Mouse (Mus musculus): ENCODE measurements at regions not wholly inside any gene's neighbourhood (a gene's known extent, or its start where the extent isn't known, plus 50 kb on each side); places are given as distances from the start of the nearest gene placed in this dataset.

DNA sequence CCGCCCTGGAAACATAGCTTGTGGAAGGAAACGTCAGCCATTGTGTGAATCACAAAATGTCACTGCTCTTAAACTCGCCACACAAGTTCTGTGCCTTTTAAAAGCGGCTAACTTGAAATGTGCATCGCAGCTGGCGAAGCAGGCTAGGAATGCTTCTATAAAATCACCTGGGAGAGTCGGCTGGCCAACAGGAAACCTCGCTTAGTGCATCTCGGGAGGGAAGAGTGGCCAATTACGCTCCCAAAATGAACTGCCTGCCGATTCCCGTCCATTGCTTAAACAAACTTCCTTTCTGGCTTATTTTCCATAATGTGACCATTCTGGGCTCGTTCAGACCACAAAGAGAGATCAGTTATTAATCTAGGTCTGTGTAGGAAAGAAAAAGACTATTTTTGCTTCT lies 119.7 kb upstream of the Plcz1 start:
- in situ Hi-C loops (cut with MboI; ENCODE audit: low sequenced_read_pairs in 2 of 2, unreplicated experiment in 2 of 2) = no loop called here
- no peak for DNase-seq (ENCODE audit: low read depth, low spot score)
- Histone ChIP-seq H3K36me3 (ENCODE audit: control insufficient read depth, insufficient read depth, low read length, poor library complexity, severe bottlenecking) (no peaks in the 10 kb centered on the region), H3K4me1 (ENCODE audit: control insufficient read depth in 2 of 2, insufficient read depth in 2 of 2, low read length in 2 of 2, poor library complexity in 1 of 2) (peaks cover 1 to 3% of the 10 kb centered on the region in 2 experiments; a peak in 1 of 4 replicates), H3K27ac (ENCODE audit: insufficient read depth, low read depth, low read length, poor library complexity, severe bottlenecking) (no peak overlapping the region), H3K4me3 (ENCODE audit: insufficient read depth in 1 of 2, low read depth in 1 of 2, low read length in 2 of 2, poor library complexity in 1 of 2, severe bottlenecking in 1 of 2) (no peak overlapping the region), H3K9me3 (ENCODE audit: control insufficient read depth, insufficient read depth, low read depth, low read length) (no peaks in the 10 kb centered on the region), H3K9ac (ENCODE audit: insufficient read depth, low read depth, low read length, poor library complexity, severe bottlenecking) (no peak overlapping the region)
- TF ChIP-seq CHD2 (IDR thresholded peaks at IDR 0.05; ENCODE audit: low read depth, low read length) (no peak), MAFK (IDR thresholded peaks at IDR 0.05; ENCODE audit: insufficient read depth, low read depth, low read length) (no peak), HCFC1 (IDR thresholded peaks at IDR 0.05; ENCODE audit: borderline replicate concordance, insufficient read depth, low read length) (no peak), ZNF384 (IDR thresholded peaks at IDR 0.05; ENCODE audit: low read depth, low read length) (no peak), ZC3H11A (IDR thresholded peaks at IDR 0.05; ENCODE audit: borderline replicate concordance, low read depth, low read length) (no peak)

DNA sequence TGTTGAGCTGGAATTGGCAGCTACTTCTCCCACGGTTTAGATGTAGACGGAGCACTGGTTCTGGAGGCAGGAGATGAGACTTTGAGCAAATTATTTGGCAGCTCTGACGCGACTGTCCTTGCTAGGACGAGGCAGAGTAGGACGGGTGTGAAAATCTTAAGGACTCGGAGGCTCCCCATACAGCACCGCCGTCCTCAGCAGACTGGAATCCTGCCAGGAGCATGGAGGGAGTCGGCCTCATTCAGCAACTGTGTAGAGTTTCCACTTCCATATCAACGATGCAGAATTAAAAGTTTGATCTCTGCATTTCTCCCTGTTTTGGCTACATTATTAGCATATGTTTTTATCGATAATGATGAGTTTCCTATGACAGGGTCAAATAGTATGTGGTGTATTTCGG lies 117.7 kb upstream of the Plcz1 start:
- TF ChIP-seq ZNF384 (IDR thresholded peaks at IDR 0.05; ENCODE audit: low read depth, low read length) (no peak), CHD2 (IDR thresholded peaks at IDR 0.05; ENCODE audit: low read depth, low read length) (no peak), HCFC1 (IDR thresholded peaks at IDR 0.05; ENCODE audit: borderline replicate concordance, insufficient read depth, low read length) (no peak), ZC3H11A (IDR thresholded peaks at IDR 0.05; ENCODE audit: borderline replicate concordance, low read depth, low read length) (no peak), MAFK (IDR thresholded peaks at IDR 0.05; ENCODE audit: insufficient read depth, low read depth, low read length) (no peak)
- no peak for DNase-seq (ENCODE audit: low read depth, low spot score)

DNA sequence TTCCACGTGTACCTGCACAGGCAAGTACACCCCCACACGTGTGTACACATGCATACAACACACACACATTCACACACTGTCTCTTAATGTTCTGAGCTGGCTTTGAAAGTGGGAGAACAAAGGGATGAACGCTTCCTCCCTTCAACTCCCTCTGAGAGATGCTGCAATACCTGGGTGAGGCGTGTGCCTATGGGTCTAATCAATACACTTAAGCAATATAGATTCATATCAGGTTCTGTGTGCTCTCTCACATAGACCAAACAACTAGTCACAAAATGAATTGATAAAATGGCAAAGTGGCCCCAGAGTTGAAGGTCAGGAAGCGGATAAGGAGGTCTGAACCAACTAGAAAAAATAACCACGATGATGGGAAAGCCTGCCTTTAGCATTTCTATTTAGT lies 116.1 kb upstream of the Plcz1 start:
- no peak for TF ChIP-seq MAFK (IDR thresholded peaks at IDR 0.05; ENCODE audit: insufficient read depth, low read depth, low read length)
- TF ChIP-seq ZNF384 (IDR thresholded peaks at IDR 0.05; ENCODE audit: low read depth, low read length) = no peak
- TF ChIP-seq HCFC1 (IDR thresholded peaks at IDR 0.05; ENCODE audit: borderline replicate concordance, insufficient read depth, low read length) = no peak
- TF ChIP-seq CHD2 (IDR thresholded peaks at IDR 0.05; ENCODE audit: low read depth, low read length) = no peak
- TF ChIP-seq ZC3H11A (IDR thresholded peaks at IDR 0.05; ENCODE audit: borderline replicate concordance, low read depth, low read length) = no peak
- no peak for DNase-seq (ENCODE audit: low read depth, low spot score)
- Histone ChIP-seq H3K27ac (ENCODE audit: insufficient read depth, low read depth, low read length, poor library complexity, severe bottlenecking) (no peak overlapping the region), H3K36me3 (ENCODE audit: control insufficient read depth, insufficient read depth, low read length, poor library complexity, severe bottlenecking) (no peaks in the 10 kb centered on the region), H3K4me3 (ENCODE audit: insufficient read depth in 1 of 2, low read depth in 1 of 2, low read length in 2 of 2, poor library complexity in 1 of 2, severe bottlenecking in 1 of 2) (no peak overlapping the region), H3K4me1 (ENCODE audit: control insufficient read depth in 2 of 2, insufficient read depth in 2 of 2, low read length in 2 of 2, poor library complexity in 1 of 2) (peaks cover 1 to 2% of the 10 kb centered on the region in 2 experiments; a peak in 1 of 4 replicates), H3K9me3 (ENCODE audit: control insufficient read depth, insufficient read depth, low read depth, low read length) (no peaks in the 10 kb centered on the region), H3K9ac (ENCODE audit: insufficient read depth, low read depth, low read length, poor library complexity, severe bottlenecking) (no peak overlapping the region)
- in situ Hi-C loops (cut with MboI; ENCODE audit: low sequenced_read_pairs in 2 of 2, unreplicated experiment in 2 of 2) = no loop called here

More for the DNA sequence above, 117.7 kb upstream of the Plcz1 start:
- H3K27ac ChIP-seq (ENCODE audit: insufficient read depth, low read depth, low read length, poor library complexity, severe bottlenecking) = no peak overlapping the region
- peaks cover 1 to 3% of the 10 kb centered on the region in 2 experiments; a peak in 1 of 4 replicates for H3K4me1 ChIP-seq (ENCODE audit: control insufficient read depth in 2 of 2, insufficient read depth in 2 of 2, low read length in 2 of 2, poor library complexity in 1 of 2)
- in situ Hi-C loops (cut with MboI; ENCODE audit: low sequenced_read_pairs in 2 of 2, unreplicated experiment in 2 of 2) = no loop called here
- H3K36me3 ChIP-seq (ENCODE audit: control insufficient read depth, insufficient read depth, low read length, poor library complexity, severe bottlenecking) = no peaks in the 10 kb centered on the region
- H3K9ac ChIP-seq (ENCODE audit: insufficient read depth, low read depth, low read length, poor library complexity, severe bottlenecking) = no peak overlapping the region
- no peaks in the 10 kb centered on the region for H3K9me3 ChIP-seq (ENCODE audit: control insufficient read depth, insufficient read depth, low read depth, low read length)
- H3K4me3 ChIP-seq (ENCODE audit: insufficient read depth in 1 of 2, low read depth in 1 of 2, low read length in 2 of 2, poor library complexity in 1 of 2, severe bottlenecking in 1 of 2) = no peak overlapping the region

DNA sequence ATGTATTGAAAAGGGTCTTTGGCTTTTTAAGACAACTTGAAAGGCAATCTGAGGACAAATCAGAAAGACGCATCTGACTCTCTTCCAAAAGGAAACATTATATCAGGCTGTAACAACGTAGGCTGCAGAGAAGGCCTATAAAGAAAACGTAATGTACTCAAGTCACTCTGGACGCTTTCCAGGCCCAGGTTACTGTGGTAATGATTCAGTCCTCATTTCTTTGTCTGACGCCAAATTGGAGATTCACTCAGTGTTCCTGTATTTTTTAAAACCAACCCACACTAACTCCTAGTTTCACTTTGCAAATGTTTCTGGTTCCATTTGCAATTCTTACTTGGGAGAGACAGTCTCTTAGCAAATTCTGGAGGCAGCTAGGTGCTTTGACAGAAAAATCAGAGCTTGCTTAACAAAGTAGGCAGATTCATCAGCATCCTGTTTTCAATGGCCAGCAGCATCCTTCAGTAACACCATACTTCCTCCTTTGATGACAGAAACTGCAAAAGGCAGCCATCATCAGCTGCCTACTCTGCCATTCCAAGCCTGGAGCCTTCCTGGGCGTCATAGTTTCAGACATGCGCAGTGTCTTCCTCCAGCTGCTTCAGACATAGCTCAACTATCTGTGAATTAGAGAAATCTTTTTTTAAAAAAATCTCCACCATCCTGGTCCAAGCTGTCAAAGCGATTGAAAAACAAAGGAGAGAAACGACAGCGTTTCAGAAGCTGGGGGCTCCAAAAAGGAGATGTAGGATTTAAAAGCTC lies 111.3 kb upstream of the Plcz1 start:
- Histone ChIP-seq H3K36me3 (ENCODE audit: control insufficient read depth, insufficient read depth, low read length, poor library complexity, severe bottlenecking) (no peaks in the 10 kb centered on the region), H3K27ac (ENCODE audit: insufficient read depth, low read depth, low read length, poor library complexity, severe bottlenecking) (no peak overlapping the region), H3K9ac (ENCODE audit: insufficient read depth, low read depth, low read length, poor library complexity, severe bottlenecking) (no peak overlapping the region), H3K4me3 (ENCODE audit: insufficient read depth in 1 of 2, low read depth in 1 of 2, low read length in 2 of 2, poor library complexity in 1 of 2, severe bottlenecking in 1 of 2) (no peak overlapping the region), H3K4me1 (ENCODE audit: control insufficient read depth in 2 of 2, insufficient read depth in 2 of 2, low read length in 2 of 2, poor library complexity in 1 of 2) (no peaks in the 10 kb centered on the region), H3K9me3 (ENCODE audit: control insufficient read depth, insufficient read depth, low read depth, low read length) (no peaks in the 10 kb centered on the region)
- in situ Hi-C loops (cut with MboI; ENCODE audit: low sequenced_read_pairs in 2 of 2, unreplicated experiment in 2 of 2) = no loop called here
- DNase-seq (ENCODE audit: low read depth, low spot score) = no peak
- TF ChIP-seq ZC3H11A (IDR thresholded peaks at IDR 0.05; ENCODE audit: borderline replicate concordance, low read depth, low read length) = no peak
- no peak for TF ChIP-seq HCFC1 (IDR thresholded peaks at IDR 0.05; ENCODE audit: borderline replicate concordance, insufficient read depth, low read length)
- no peak for TF ChIP-seq MAFK (IDR thresholded peaks at IDR 0.05; ENCODE audit: insufficient read depth, low read depth, low read length)
- TF ChIP-seq CHD2 (IDR thresholded peaks at IDR 0.05; ENCODE audit: low read depth, low read length) = no peak
- no peak for TF ChIP-seq ZNF384 (IDR thresholded peaks at IDR 0.05; ENCODE audit: low read depth, low read length)
